Mouse (Mus musculus): ENCODE measurements at regions not wholly inside any gene's neighbourhood (a gene's known extent, or its start where the extent isn't known, plus 50 kb on each side); places are given as distances from the start of the nearest gene placed in this dataset.

- no peaks in the 10 kb centered on the region for H3K36me3 ChIP-seq (ENCODE audit: control insufficient read depth, insufficient read depth, low read length)
These were observed 88.7 kb upstream of the Hdac4 start for GRCm38 (mm10) chr1:92284155-92284554.

GRCm38 (mm10) chr1:92277199-92277747 is 81.8 kb upstream of the Hdac4 start:
- WGBS: 95% methylated on average over 5 of the region's 5 CpGs
- Histone ChIP-seq H3K4me1 (replicated peaks; ENCODE audit: control insufficient read depth, insufficient read depth, low read length) (no peaks in the 10 kb centered on the region), H3K4me3 (ENCODE audit: control insufficient read depth, insufficient read depth, low read length) (no peak overlapping the region), H3K36me3 (ENCODE audit: control insufficient read depth, insufficient read depth, low read length) (no peaks in the 10 kb centered on the region), H3K27ac (ENCODE audit: control insufficient read depth, insufficient read depth, low read length) (no peak overlapping the region), H3K27me3 (ENCODE audit: control insufficient read depth, insufficient read depth, low read length) (no peaks in the 10 kb centered on the region)
- TF ChIP-seq CTCF (IDR thresholded peaks at IDR 0.05; ENCODE audit: borderline replicate concordance, control insufficient read depth, extremely low read depth, insufficient read depth, low read length, poor library complexity) (no peak), POLR2A (IDR thresholded peaks at IDR 0.05; ENCODE audit: control insufficient read depth, extremely low read depth, insufficient read depth, low read length, poor library complexity) (no peak)
- no peak for DNase-seq

More at GRCm38 (mm10) chr1:92284155-92284554, 88.7 kb upstream of the Hdac4 start:
- Histone ChIP-seq H3K27me3 (ENCODE audit: control insufficient read depth, insufficient read depth, low read length) (no peaks in the 10 kb centered on the region), H3K4me3 (ENCODE audit: control insufficient read depth, insufficient read depth, low read length) (no peak overlapping the region), H3K4me1 (replicated peaks; ENCODE audit: control insufficient read depth, insufficient read depth, low read length) (peaks cover 7% of the 10 kb centered on the region), H3K27ac (ENCODE audit: control insufficient read depth, insufficient read depth, low read length) (no peak overlapping the region)
- peak; percentile 35 for DNase-seq
- TF ChIP-seq POLR2A (IDR thresholded peaks at IDR 0.05; ENCODE audit: control insufficient read depth, extremely low read depth, insufficient read depth, low read length, poor library complexity) (no peak), CTCF (IDR thresholded peaks at IDR 0.05; ENCODE audit: borderline replicate concordance, control insufficient read depth, extremely low read depth, insufficient read depth, low read length, poor library complexity) (no peak)
- 5% methylated on average over 4 of the region's 4 CpGs for WGBS

- WGBS: 80% methylated on average over 1 of the region's 1 CpGs
- Histone ChIP-seq H3K36me3 (ENCODE audit: control insufficient read depth, insufficient read depth, low read length) (no peaks in the 10 kb centered on the region), H3K27ac (ENCODE audit: control insufficient read depth, insufficient read depth, low read length) (no peak overlapping the region), H3K4me3 (ENCODE audit: control insufficient read depth, insufficient read depth, low read length) (no peak overlapping the region), H3K4me1 (replicated peaks; ENCODE audit: control insufficient read depth, insufficient read depth, low read length) (no peaks in the 10 kb centered on the region), H3K27me3 (ENCODE audit: control insufficient read depth, insufficient read depth, low read length) (no peaks in the 10 kb centered on the region)
- DNase-seq: no peak
- TF ChIP-seq POLR2A (IDR thresholded peaks at IDR 0.05; ENCODE audit: control insufficient read depth, extremely low read depth, insufficient read depth, low read length, poor library complexity) (no peak), CTCF (IDR thresholded peaks at IDR 0.05; ENCODE audit: borderline replicate concordance, control insufficient read depth, extremely low read depth, insufficient read depth, low read length, poor library complexity) (no peak)
These were observed 79.9 kb upstream of the Hdac4 start for GRCm38 (mm10) chr1:92275388-92275787.

- H3K27me3 ChIP-seq (ENCODE audit: control insufficient read depth, insufficient read depth, low read length): no peaks in the 10 kb centered on the region
- no peak overlapping the region for H3K27ac ChIP-seq (ENCODE audit: control insufficient read depth, insufficient read depth, low read length)
- no peaks in the 10 kb centered on the region for H3K36me3 ChIP-seq (ENCODE audit: control insufficient read depth, insufficient read depth, low read length)
- no peaks in the 10 kb centered on the region for H3K4me1 ChIP-seq (replicated peaks; ENCODE audit: control insufficient read depth, insufficient read depth, low read length)
- no peak overlapping the region for H3K4me3 ChIP-seq (ENCODE audit: control insufficient read depth, insufficient read depth, low read length)
- TF ChIP-seq CTCF (IDR thresholded peaks at IDR 0.05; ENCODE audit: borderline replicate concordance, control insufficient read depth, extremely low read depth, insufficient read depth, low read length, poor library complexity) (no peak), POLR2A (IDR thresholded peaks at IDR 0.05; ENCODE audit: control insufficient read depth, extremely low read depth, insufficient read depth, low read length, poor library complexity) (no peak)
- DNase-seq: no peak
- WGBS: 23% methylated on average over 2 of the region's 2 CpGs
These were observed 78.3 kb upstream of the Hdac4 start for GRCm38 (mm10) chr1:92273760-92274159.

- no peaks in the 10 kb centered on the region for H3K36me3 ChIP-seq (ENCODE audit: control insufficient read depth, insufficient read depth, low read length)
- H3K4me3 ChIP-seq (ENCODE audit: control insufficient read depth, insufficient read depth, low read length): no peak overlapping the region
- 86% methylated on average over 9 of the region's 9 CpGs for WGBS
- DNase-seq: no peak
- TF ChIP-seq CTCF (IDR thresholded peaks at IDR 0.05; ENCODE audit: borderline replicate concordance, control insufficient read depth, extremely low read depth, insufficient read depth, low read length, poor library complexity) (no peak), POLR2A (IDR thresholded peaks at IDR 0.05; ENCODE audit: control insufficient read depth, extremely low read depth, insufficient read depth, low read length, poor library complexity) (no peak)
- H3K27me3 ChIP-seq (ENCODE audit: control insufficient read depth, insufficient read depth, low read length): no peaks in the 10 kb centered on the region
- H3K27ac ChIP-seq (ENCODE audit: control insufficient read depth, insufficient read depth, low read length): no peak overlapping the region
- no peaks in the 10 kb centered on the region for H3K4me1 ChIP-seq (replicated peaks; ENCODE audit: control insufficient read depth, insufficient read depth, low read length)
These were observed 76.3 kb upstream of the Hdac4 start for GRCm38 (mm10) chr1:92271676-92272291.

GRCm38 (mm10) chr1:92270486-92271058 is 75.1 kb upstream of the Hdac4 start:
- Histone ChIP-seq H3K36me3 (ENCODE audit: control insufficient read depth, insufficient read depth, low read length) (no peaks in the 10 kb centered on the region), H3K4me3 (ENCODE audit: control insufficient read depth, insufficient read depth, low read length) (no peak overlapping the region), H3K4me1 (replicated peaks; ENCODE audit: control insufficient read depth, insufficient read depth, low read length) (peaks cover under 1% of the 10 kb centered on the region), H3K27me3 (ENCODE audit: control insufficient read depth, insufficient read depth, low read length) (no peaks in the 10 kb centered on the region), H3K27ac (ENCODE audit: control insufficient read depth, insufficient read depth, low read length) (no peak overlapping the region)
- 79% methylated on average over 6 of the region's 6 CpGs for WGBS
- TF ChIP-seq POLR2A (IDR thresholded peaks at IDR 0.05; ENCODE audit: control insufficient read depth, extremely low read depth, insufficient read depth, low read length, poor library complexity) (no peak), CTCF (IDR thresholded peaks at IDR 0.05; ENCODE audit: borderline replicate concordance, control insufficient read depth, extremely low read depth, insufficient read depth, low read length, poor library complexity) (no peak)
- no peak for DNase-seq

Measured in thymus, adult 2 months (tissue).